Mouse (Mus musculus) kidney, adult 2 months (tissue): ENCODE results near the gene Tcp10c.
"Not testable (repeated sequence)": the region's sequence is repeated elsewhere in the genome, so short reads cannot be mapped to it uniquely, and the experiment has no call there.

Source experiments
- CTCF ChIP-seq: fragments of 200-500 bp; conservative IDR thresholded peaks from 2 replicates; pipeline ENCODE4 v1.5.1; 2011; ENCODE audit warnings: low read depth, mild to moderate bottlenecking, control low read depth, low read length, moderate library complexity, mixed read lengths; ENCODE audit not compliant: insufficient read depth, insufficient read length
- POLR2A ChIP-seq: fragments of 200-500 bp; IDR thresholded peaks from one replicate; pipeline ENCODE4 v1.6.1; 2011; ENCODE audit warnings: low read depth, low read length, control low read depth

DNA sequence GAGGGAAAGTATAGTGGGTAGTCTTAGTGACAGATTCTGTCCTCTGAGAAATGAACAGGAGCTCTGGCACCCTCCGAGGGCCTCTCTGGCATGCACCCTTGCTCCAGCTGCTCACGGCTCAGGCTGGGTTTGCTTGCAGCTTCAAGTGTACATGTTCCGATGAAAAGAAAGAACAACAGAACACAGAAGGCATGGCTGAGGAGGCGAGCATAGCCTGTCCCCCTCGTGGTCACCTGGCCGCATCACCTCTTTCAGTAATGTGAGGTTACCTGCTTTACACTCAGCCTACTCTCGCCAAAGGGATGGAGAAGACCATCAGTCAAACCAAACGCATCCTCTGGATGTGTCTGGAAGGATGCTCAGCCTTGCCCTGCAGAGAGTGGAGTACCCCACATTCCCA, 21.9 kb upstream of the Tcp10c start:
- not testable (repeated sequence) for TF ChIP-seq POLR2A, CTCF
